Mouse (Mus musculus): ENCODE data around the gene Fpgs. TPM values are rescaled to one million over a fixed set of nuclear protein-coding genes. Genes with fewer than 3 reads are reported as not detected.

Gene Fpgs
- total and polyA plus RNA-seq, 3 experiments = 40.0 to 73.9 TPM; not detected in 1

GRCm38 (mm10) chr2:32708643-32709042 lies 4.7 kb upstream of the Fpgs start:
- Histone ChIP-seq H3K4me1 (ENCODE audit: control insufficient read depth in 1 of 2, insufficient read depth in 2 of 2, low read length in 2 of 2) (peaks cover 14 to 15% of the 10 kb centered on the region in 2 experiments), H3K9me3 (replicated peaks; ENCODE audit: insufficient read depth, low read length) (no peaks in the 10 kb centered on the region), H3K4me3 (ENCODE audit: control insufficient read depth in 1 of 2, insufficient read depth in 1 of 2, low read depth in 2 of 2, low read length in 2 of 2) (no peak overlapping the region), H3K27ac (ENCODE audit: control insufficient read depth, low read depth, low read length) (no peak overlapping the region), H3K27me3 (ENCODE audit: control insufficient read depth in 1 of 2, insufficient read depth in 2 of 2, low read length in 2 of 2) (no peaks in the 10 kb centered on the region), H3K9ac (ENCODE audit: control insufficient read depth, low read depth, low read length, poor library complexity, severe bottlenecking) (no peak overlapping the region), H3K36me3 (ENCODE audit: control insufficient read depth in 1 of 2, insufficient read depth in 2 of 2, low read length in 2 of 2) (peaks cover 14 to 22% of the 10 kb centered on the region in 2 experiments), H3K79me2 (ENCODE audit: control insufficient read depth, insufficient read depth, low read length, poor library complexity) (peaks cover 34% of the 10 kb centered on the region)
- peak; percentile 81 for TF ChIP-seq ZKSCAN1 (IDR thresholded peaks at IDR 0.05; ENCODE audit: low read depth, low read length)
- peak; percentile 40; the same call in 1 of the 2 replicates for TF ChIP-seq SIN3A (IDR thresholded peaks at IDR 0.05; ENCODE audit: low read length)
- 0 out of 2 replicates have a peak, but pooled peaks have one; percentile 32 for TF ChIP-seq HCFC1 (IDR thresholded peaks at IDR 0.05; ENCODE audit: low read depth, low read length)
- no peak for TF ChIP-seq GATA1 (IDR thresholded peaks at IDR 0.05; ENCODE audit: low read depth, low read length)
- TF ChIP-seq SMC3 (IDR thresholded peaks at IDR 0.05; ENCODE audit: low read depth, low read length) = peak; percentile 41
- no peak for TF ChIP-seq POLR2A (IDR thresholded peaks at IDR 0.05; ENCODE audit: control insufficient read depth in 1 of 2, insufficient read depth in 1 of 2, low read depth in 1 of 2, low read length in 2 of 2, poor library complexity in 1 of 2)
- 0 out of 2 replicates have a peak, but pooled peaks have one; percentile 41 for TF ChIP-seq MYC (IDR thresholded peaks at IDR 0.05; ENCODE audit: low read depth, low read length)
- no peak for TF ChIP-seq TAL1 (IDR thresholded peaks at IDR 0.05; ENCODE audit: low read length)
- no peak for TF ChIP-seq POLR2AphosphoS2 (IDR thresholded peaks at IDR 0.05; ENCODE audit: low read length)
- no peak for TF ChIP-seq E2F4 (IDR thresholded peaks at IDR 0.05; ENCODE audit: borderline replicate concordance, low read depth, low read length)
- no peak for TF ChIP-seq JUND (IDR thresholded peaks at IDR 0.05; ENCODE audit: low read depth, low read length)
- TF ChIP-seq USF2 (IDR thresholded peaks at IDR 0.05; ENCODE audit: borderline replicate concordance in 1 of 2, insufficient read depth in 1 of 2, low read depth in 1 of 2, low read length in 2 of 2) = no peak
- no peak for TF ChIP-seq ZC3H11A (IDR thresholded peaks at IDR 0.05; ENCODE audit: low read depth, low read length)
- peak; percentile 78 to 92 (median 80) for TF ChIP-seq CTCF (IDR thresholded peaks at IDR 0.05 in 2 of 3, conservative IDR thresholded peaks at IDR 0.05 in 1 of 3; ENCODE audit: control insufficient read depth in 1 of 3, insufficient read depth in 1 of 3, low read depth in 2 of 3, low read length in 3 of 3, poor library complexity in 1 of 3, severe bottlenecking in 1 of 3)
- TF ChIP-seq RAD21 (IDR thresholded peaks at IDR 0.05; ENCODE audit: low read depth, low read length) = peak; percentile 13
- peak; percentile 83 for DNase-seq (ENCODE audit: low read depth, low spot score)

GRCm38 (mm10) chr2:32706971-32707370 lies 3.0 kb upstream of the Fpgs start:
- no peak for DNase-seq (ENCODE audit: low read depth, low spot score)
- no peak overlapping the region for H3K4me3 ChIP-seq (ENCODE audit: control insufficient read depth in 1 of 2, insufficient read depth in 1 of 2, low read depth in 2 of 2, low read length in 2 of 2)
- no peak overlapping the region for H3K9ac ChIP-seq (ENCODE audit: control insufficient read depth, low read depth, low read length, poor library complexity, severe bottlenecking)
- H3K27ac ChIP-seq (ENCODE audit: control insufficient read depth, low read depth, low read length) = no peak overlapping the region
- H3K79me2 ChIP-seq (ENCODE audit: control insufficient read depth, insufficient read depth, low read length, poor library complexity) = peaks cover 26% of the 10 kb centered on the region
- peaks cover 14 to 15% of the 10 kb centered on the region in 2 experiments for H3K4me1 ChIP-seq (ENCODE audit: control insufficient read depth in 1 of 2, insufficient read depth in 2 of 2, low read length in 2 of 2)
- H3K27me3 ChIP-seq (ENCODE audit: control insufficient read depth in 1 of 2, insufficient read depth in 2 of 2, low read length in 2 of 2) = no peaks in the 10 kb centered on the region
- peaks cover 14 to 22% of the 10 kb centered on the region in 2 experiments for H3K36me3 ChIP-seq (ENCODE audit: control insufficient read depth in 1 of 2, insufficient read depth in 2 of 2, low read length in 2 of 2)
- no peaks in the 10 kb centered on the region for H3K9me3 ChIP-seq (replicated peaks; ENCODE audit: insufficient read depth, low read length)
- TF ChIP-seq CHD2 (IDR thresholded peaks at IDR 0.05; ENCODE audit: low read length) (no peak), TCF12 (IDR thresholded peaks at IDR 0.05; ENCODE audit: low read depth, low read length) (no peak), GATA1 (IDR thresholded peaks at IDR 0.05; ENCODE audit: low read depth, low read length) (no peak)

Measured in MEL (cell line).